Mouse (Mus musculus) large intestine, adult 2 months (tissue): ENCODE results near the gene Thap2. TPM values are rescaled to one million over a fixed set of nuclear protein-coding genes. Genes with fewer than 3 reads are reported as not detected.

ENCODE experiments used
- DNase-seq: peaks from one replicate; pipeline ENCODE4 v3.0.0-alpha.2; 2012; ENCODE audit warnings: low read depth, low spot score
- WGBS: fragments of 180-500 bp; shearing (Covaris S2); methylation state at CpG from one replicate; pipeline ENCODE4 v1.1.7; 2018; 5-methylcytosine and 5-hydroxymethylcytosine counted together
- polyA plus RNA-seq: library from polyadenylated mRNA; depleted of rRNA; stranded (reverse); fragments of >200 nt; gene quantifications from 2 replicates; pipeline ENCODE4 v1.2.3, GENCODE M21; 2012

Thap2 gene
- polyA plus RNA-seq, 1 experiment = 3.0 TPM

DNA sequence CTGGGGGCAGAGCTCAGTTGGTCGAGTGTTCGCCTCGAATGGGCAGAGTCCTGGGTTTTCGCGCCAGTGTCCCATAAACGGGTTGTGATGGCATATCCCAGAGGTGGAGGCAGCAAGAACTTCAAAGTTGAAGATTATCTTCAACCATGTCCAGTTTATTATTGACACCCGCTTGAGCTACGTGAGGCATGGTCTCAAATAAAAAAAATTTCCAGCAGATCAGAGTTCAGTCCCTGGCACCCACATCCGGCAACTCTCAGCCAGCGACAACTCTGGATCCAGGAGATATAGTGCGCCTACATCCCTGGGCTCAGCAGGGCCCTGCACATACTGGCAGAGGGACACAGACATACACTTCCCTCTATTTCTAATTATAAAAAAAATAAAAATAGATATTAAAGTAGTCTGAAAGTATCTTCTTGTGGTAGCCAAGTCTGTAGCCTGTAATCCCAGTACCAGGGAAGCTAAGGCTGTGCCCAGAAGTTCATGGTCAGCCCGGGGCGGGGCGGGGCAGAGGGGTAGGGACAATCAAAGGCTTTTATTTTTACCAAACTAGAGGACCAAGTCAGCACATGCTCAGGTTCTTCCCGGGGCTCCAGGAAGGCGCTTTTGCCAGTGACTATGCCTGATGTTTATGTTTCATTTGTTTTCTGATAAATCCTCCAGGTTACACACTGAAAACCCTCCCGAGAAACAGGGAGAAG lies 25.9 kb downstream of the Thap2 start:
- 87% methylated on average over 17 of the region's 17 CpGs for WGBS
- DNase-seq = no peak

DNA sequence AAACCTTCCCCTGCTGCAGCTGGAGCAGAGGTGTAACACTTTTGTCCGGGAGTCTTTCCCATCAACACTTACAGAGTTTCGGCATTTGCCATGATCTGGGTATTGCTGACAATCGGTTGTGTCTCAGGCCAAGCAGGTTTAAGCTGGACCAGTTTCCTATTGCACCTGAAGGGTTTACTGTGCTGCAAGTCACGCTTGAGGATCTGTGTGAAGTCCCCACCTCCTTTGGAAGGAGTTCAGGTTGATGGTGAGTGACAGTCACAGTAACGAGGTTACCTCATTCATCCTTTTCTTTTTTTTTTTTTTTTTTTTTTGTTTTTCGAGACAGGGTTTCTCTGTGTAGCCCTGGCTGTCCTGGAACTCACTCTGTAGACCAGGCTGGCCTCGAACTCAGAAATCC lies 28.1 kb downstream of the Thap2 start:
- 90% methylated on average over 6 of the region's 7 CpGs for WGBS

DNA sequence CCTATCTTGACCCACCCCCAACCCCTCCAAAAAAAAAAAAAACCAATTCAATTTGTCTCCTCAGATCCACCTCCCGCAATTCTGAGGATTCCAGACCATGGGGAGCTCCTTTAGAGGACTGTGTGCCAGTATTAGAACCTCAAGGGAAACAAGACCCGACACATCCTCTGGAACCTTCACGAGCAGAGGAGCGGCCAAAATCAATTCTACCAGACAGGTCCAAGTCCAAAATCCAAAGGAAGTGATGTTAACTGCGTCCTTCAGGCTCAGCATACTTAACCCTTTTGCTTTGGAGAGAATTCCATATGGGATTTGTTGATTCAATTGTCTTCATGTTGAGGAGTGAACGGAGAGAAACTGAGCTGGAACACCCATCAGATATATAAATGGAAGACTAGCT lies 29.2 kb downstream of the Thap2 start:
- 71% methylated on average over 6 of the region's 6 CpGs for WGBS
- DNase-seq = no peak

More for the DNA sequence above, 28.1 kb downstream of the Thap2 start:
- no peak for DNase-seq

DNA sequence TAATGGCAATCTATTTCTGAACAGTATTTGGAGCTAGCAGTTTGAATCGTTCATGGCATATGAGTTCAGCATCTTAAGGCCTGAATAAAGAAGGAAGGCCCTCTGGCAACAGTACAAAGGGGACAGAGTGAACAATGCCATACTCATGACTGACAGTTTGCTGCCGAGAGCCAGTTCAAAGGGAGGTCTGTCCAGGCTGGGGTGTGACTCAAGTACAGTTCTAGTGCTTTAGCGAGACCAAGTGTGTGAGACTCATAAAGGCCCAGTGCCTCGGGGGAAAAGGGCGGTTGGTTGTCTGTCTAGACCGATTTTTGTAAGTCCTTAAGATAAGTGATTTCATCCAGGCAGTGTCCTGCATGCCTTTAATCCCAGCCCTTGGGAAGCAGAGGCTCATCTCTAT lies 29.7 kb downstream of the Thap2 start:
- no peak for DNase-seq
- WGBS = 58% methylated on average over 6 of the region's 6 CpGs

DNA sequence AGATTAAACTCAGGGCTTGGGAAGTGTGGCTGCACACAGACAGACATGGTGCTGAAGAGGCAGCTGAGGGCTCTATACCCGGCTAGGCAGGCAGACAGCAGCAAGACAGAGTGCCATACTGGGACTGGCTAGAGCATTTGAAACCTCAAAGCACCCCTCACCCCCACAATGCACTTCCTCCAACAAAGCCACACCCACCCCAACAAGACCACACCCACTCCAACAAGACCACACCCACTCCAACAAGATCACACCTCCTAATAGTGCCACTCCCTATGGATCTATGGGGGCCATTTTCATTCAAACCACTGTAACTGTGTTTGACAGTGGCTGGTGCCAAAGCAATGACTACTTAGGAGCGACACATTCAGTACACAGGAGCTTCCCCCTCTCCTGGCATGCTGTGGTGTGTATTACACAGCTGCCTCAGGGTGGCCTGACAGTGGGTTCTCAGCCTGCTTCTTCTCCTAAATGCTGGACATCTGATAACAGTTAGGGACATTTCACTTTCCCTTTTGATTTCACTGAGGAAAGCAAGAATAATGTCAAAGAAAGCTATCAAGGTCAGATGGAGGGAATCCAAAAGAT lies 33.3 kb downstream of the Thap2 start:
- no peak for DNase-seq
- 78% methylated on average over 2 of the region's 2 CpGs for WGBS

DNA sequence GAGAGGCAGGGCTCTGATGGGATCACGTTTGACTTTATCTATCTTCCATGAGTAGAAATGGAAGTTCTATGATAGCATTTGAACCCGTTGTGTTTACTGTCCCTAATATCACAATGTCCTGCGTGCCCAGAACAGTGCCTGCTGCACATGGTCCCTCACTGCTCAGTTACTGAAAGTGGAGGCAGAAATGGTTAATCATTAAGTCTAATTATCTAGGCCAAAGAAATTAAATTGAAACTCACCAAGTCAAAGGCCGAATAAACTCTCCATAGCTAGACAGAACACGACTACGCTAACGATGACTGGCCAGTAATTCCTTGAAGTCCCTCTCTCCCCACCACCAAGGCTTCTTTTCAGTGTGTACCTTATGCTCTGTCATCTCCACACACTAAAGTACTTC lies 34.7 kb downstream of the Thap2 start:
- no peak for DNase-seq
- 71% methylated on average over 7 of the region's 7 CpGs for WGBS

DNA sequence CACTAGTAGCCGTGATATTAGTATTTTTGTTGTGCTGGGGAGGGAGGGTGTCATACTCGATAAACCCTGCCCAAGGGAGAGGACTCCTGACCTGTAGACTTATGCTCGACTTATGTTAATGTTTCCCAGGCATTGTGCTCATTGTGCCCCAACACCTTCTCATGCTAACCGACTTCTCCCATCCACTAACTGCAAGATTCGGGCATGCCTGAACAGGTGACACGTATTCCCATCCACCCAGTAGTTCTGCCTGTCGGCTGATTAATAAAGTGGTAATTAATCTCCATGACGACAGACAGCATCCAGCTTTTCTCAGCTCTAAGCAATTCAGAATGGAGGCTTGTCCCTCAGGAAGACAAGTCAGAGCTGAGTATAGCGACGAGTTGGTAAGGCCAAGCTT lies 35.2 kb downstream of the Thap2 start:
- 87% methylated on average over 10 of the region's 10 CpGs for WGBS
- no peak for DNase-seq

DNA sequence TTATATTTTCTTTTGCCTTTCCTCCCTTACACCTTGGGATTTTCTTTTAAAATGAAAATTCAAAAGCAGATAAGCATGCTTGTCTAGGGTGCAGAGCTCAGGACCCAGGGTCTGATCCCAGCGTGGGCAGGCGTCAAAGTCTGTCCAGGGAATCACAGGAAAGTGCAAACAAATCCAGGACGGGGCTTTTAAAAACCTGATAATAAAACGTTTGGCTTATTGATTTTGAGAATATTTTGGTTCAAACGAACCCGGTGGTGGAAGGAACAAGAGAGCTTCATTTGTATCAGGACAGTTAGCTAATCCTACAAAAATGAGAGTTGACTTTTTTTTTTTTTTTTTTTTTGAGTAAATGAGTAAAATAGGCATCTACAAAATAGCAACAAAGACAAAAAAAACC lies 36.1 kb downstream of the Thap2 start:
- WGBS = 55% methylated on average over 6 of the region's 6 CpGs
- no peak for DNase-seq

DNA sequence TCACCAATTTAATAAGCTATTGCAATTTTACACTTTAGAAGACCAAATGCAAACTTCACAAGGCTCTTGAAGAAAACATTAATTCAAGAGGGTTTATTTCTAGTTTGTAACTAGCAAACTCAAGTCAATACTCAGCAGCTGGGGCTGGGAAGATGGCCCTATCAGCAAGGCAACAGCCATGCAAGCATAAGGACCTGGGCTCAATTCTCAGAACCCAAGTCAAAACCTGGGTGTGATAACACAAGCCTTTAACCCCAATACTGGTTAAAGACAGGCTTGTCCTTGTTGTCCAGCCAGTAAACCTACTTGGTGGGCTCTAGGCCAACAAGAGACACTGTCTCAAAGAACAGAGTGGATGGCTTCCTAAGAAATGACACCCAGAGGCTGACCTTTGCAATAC lies 37.8 kb downstream of the Thap2 start:
- no peak for DNase-seq

DNA sequence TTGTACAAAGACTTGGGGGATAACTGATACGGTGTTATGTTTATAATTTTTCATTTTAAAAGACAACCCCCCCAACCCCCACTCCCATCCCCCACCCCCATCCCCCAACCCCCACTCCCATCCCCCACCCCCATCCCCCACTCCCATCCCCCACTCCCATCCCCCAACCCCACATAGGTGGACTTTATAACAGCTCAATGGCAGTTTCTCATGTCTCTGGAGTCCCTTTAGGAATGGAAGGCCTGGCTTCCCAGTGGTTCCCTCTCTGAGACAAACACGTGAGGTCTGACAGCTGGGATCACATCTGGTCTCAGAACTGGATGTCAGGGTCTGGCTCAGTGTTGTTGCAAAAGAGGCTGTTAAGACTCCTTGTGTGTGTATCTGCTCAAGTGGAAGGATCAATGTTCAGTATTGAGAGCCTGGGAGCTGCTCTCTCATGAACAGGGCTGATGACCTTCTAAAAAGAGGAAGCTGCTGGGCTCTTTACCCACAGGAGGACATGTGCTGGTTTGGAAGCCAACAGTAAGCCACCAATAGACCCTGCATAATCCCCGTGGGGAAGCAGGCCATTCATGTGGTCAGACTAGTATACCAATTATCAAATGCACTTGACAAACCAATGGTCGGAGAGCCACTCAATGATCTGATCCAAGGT lies 41.3 kb downstream of the Thap2 start:
- 83% methylated on average over 4 of the region's 4 CpGs for WGBS
- DNase-seq = no peak

DNA sequence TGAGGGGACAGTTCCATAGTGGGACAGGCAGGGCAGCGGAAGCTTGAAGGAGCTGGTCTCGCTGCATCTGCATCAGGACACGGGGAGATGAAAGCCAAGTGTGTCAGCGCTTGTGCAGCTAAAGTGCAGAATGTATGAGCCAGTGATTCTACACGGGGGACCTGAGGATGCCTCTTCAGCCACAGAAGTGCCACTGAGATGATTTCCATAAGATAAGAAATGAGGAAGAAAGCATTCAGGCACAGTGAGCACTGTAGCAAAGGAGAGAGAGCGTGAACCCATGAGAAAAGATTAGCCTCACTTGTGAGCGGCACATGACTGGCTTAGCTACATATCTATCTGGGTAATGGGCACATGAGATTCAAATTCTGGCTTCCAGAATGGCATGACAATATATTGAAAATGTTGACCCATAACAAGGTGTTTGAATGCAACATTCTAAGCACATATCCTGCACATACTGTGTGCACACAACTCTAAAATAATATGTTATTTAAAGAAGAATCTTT lies 44.4 kb downstream of the Thap2 start:
- WGBS = 92% methylated on average over 7 of the region's 7 CpGs
- DNase-seq = no peak

DNA sequence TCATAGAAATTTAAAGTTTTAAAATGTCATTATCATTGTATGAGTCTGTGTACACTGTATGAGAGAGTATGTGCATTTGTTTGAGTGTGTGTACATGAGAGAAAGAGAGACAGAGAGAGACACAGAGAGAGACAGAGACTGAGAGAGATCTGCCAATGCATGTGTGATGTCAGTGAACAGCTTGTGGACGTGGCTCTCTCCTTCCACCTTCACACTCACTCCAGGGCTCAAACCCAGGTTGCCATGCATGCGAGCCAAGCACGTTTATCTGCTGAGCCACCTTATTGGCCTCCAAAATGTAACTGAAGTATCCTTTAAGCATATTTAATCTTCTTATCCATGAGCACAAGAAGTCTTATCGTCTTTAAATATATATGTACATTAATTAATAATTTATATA lies 47.3 kb downstream of the Thap2 start:
- WGBS = 77% methylated on average over 4 of the region's 4 CpGs
- no peak for DNase-seq

DNA sequence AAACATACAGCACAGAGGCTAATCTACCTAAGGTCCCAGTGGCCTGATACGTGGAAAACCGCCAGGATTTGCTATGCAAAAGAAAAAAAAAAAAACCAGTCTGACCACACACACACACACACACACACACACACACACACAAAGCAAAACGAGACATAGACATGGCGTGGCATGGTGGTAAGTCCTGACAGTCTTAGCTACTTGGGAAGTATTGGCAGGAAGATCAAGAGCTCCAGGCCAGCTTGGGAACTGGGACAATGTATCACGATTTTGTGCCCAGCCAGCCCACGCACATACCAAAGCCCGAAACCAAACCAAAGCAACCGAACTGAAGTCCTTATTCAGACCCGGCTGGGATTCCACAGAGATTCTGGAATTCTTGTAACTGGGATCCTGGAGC lies 50.7 kb downstream of the Thap2 start:
- 65% methylated on average over 9 of the region's 9 CpGs for WGBS
- no peak for DNase-seq

DNA sequence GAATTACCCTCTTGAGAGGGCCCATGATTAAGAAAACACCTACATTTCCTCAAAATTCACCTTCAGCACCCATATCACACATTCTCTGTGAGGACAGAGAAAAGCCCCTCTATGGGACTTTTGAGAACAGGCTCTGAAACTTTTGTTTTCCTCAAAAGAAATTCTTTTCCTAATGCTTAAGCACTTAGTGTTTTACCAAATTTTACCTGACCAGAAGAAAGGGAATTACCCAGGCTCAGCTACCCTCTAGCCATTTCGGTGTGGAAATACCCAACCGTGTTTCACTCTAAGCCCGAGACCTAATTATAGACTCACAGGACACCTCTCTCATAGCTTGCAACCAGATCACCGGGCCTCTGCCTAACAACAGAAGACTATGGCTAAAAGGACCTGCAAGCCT lies 51.2 kb downstream of the Thap2 start:
- DNase-seq = no peak
- 83% methylated on average over 4 of the region's 4 CpGs for WGBS

DNA sequence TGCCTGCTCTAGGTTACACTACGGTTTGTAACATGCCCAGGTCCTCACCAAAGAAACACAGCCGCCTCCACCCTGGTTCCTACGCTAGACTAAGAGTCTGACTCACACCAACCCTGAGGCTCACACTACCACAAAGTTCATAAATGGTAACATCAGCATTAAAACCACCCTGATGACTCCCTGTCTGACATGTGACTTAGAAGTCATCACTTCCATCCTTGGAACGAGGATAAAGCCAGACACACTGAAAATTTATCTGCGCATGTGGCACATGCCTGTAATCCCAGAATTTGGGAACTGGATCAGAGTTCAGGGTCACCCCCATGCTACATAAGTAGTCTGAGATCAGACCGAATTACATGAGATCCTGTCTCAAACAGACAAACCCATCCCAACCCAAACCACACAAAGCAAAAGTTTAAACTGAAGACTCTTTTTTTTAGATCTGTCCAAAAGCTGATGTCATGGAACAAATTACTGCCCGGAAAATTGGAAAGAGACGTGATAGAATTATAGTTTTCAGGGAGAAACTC lies 51.8 kb downstream of the Thap2 start:
- no peak for DNase-seq
- 58% methylated on average over 8 of the region's 8 CpGs for WGBS

DNA sequence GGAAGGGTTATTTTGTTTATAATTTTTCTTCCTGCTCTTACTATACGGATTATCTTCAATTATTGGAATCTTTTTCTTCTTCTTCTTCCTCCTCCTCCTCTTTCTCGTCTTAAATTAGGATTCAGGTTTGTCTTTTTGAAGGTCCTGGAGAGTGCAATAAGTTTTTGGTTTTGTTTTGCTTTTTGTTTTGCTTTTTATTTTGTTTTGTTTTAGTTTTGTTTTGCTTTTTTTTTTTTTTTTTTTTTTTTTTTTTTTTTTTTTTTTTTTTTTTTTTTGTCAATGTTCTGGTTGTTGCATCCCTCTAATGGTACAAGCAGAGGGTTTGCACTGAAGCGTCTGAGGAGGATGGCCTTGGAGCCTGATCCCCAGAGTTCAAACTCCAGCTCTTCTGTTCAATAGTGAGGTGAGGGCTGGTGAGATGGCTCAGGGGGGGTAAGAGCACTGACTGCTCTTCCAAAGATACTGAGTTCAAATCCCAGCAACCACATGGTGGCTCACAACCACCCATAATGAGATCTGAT lies 55.2 kb downstream of the Thap2 start:
- DNase-seq = no peak
- WGBS = 68% methylated on average over 3 of the region's 3 CpGs

DNA sequence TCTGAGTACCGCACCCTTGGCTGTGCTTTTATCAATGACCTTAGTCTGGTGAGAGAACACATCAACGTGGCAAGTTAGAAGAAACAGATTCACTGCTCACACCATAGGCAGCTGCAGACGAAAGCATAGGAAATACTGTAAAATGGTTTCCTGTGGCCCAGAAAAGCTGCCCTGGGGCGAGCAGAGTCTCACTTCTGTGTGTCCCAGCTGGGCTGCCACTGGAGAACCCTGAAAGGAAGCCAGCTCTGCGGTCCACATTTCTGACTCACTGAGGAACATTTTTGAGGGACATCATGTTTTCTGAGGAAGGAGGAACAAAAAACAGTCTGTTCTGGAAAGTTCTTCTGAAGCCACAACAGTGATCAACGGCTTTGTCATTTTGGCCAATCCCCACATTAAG lies 55.7 kb downstream of the Thap2 start:
- 64% methylated on average over 6 of the region's 6 CpGs for WGBS

DNA sequence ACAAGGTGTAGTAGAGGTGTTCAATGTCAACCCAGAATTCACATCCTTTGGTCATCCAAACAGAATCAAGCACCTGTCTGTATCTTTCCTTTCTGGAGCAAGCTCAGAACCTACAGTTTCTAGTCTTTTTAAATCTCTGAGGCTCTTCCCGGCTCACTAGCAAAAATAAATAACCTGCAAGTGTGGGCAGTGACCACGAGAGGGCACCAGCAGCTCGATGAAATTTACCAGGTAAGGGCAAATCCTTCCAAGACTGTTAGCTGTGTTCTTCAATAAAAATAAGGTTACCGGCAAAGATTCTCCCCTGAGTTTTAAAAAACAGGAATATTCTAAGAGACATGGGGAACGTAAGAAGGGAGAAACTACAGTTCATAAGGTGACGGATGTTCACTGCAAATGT lies 60.9 kb downstream of the Thap2 start:
- DNase-seq = peak; percentile 52
- WGBS = 8% methylated on average over 6 of the region's 6 CpGs

More for the DNA sequence above, 55.7 kb downstream of the Thap2 start:
- DNase-seq = no peak

DNA sequence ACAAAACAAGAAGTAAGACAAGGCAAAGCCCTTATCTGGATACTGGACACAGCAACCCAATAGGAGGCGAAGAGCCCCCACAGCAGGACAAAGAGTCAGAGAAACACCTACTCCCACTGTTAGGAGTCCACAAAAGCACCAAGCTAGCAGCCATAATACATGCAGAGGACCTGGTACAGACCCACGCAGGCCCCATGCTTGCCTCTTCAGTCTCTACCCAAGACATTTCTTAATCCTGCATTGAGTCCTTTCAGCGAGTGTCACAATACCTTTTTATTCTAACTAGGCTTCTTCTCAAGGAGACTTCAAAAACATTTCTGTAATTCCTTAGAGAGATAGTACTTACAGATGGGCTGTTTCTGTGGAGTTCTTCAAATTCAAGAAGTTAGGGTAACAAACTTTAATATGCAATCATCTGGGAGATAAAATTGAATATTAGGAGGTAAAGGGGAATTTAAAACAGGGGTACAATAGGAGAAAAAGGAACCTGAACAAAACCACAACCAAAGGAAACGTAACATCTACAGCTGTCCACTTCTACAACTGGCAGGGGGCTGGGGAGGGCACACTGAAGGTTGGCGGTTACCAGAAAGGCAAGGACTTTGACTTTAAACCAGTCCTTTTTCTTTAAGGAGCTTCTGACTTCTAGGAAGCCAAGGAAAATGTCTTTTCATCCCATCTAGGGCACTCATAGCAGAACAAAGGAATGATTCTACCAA lies 62.8 kb downstream of the Thap2 start:
- no peak for DNase-seq
- WGBS = 87% methylated on average over 5 of the region's 5 CpGs
